Mouse (Mus musculus) embryo, embryonic 10.5 days (tissue): ENCODE measurements around the gene Prdm12.

Experiments used
- DNase-seq: peaks from one replicate; pipeline ENCODE4 v3.0.0-alpha.2; 2015; ENCODE audit warnings: low spot score

Gene Prdm12

DNA sequence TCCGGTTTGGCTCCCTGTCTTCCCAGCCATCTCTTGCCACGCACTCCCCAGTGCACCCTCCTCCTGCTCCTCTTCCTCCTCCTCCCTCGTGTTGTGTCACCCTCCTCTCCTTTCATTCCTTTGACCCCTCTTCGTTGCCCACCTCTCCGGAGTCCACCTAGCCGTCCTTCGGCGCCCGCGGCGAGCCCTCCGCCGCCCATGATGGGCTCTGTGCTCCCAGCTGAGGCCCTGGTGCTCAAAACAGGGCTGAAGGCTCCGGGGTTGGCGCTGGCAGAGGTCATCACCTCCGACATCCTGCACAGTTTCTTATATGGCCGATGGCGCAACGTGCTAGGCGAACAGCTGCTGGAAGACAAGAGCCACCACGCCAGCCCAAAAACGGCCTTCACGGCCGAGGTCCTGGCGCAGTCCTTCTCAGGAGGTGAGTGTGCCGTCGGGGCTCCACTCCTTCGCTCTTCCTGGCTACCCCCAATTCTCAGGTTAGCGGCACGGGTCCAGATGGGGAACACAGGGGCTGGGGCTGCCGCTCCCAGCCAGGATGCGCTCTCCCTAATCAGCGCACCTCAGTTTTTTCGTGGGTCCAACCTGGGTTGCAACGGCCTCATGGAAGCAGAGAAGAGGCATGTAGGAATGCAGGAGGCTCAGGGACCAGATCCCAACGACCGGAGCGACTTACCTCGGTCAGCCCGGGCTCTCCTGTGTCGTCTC is at the start of gene Prdm12:
Gene Prdm12, plus strand, starts transcription at position 137 of the 708 bp plus-strand sequence.
- peak; percentile 50 for DNase-seq

DNA sequence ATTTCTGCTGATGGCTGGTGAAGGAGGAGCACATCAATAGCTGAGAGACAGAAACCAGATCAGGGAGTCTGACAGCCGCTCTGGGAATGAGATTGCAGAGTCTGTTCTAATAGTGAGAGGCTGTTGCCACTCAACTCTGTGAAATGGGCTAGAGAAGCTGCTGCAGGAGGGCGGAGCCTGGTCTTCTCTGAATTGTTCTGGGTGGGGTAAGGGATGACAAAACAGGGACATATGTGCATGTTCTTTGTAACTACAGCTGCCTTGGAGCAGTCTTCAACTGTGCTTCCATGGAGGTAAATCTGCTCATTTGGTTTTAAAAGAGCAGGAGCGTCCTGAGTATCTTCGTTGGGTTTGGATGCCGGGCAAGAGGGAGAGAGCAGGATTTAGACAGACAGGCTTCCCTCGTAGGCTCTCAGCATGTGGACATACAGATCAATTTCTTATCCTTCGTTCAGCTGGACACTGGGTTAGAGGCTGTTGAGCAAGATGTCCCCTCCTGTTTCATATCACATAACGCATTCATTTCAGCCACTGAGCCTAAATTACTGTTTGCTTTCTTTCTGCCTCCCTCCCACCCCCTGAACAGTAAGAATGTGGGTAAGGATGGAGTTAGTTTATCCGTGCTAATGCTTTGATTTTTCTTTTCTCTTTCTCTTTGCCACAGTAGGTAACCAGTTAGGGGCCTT is 47.9 kb upstream of the Prdm12 start:
- no peak for DNase-seq

DNA sequence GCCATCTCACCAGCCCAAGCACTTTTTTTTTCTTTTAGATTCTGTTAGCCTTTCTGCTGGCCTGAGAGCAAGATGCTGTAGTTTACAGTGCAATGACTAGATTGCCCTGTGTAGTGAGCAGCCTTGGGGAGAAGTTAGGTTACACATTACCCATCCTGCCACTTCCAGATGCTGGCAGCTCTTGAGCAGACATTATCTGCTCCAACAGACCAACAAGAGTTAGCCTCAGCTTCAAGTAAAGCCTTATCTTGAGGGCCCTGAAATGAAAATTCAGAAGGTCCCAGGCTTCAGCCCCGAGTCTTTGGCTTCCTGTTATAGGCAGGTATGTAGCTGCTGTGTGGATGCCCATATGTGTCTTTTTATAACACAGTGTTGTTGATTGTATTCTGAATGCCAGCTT is 32.3 kb upstream of the Prdm12 start:
- no peak for DNase-seq

DNA sequence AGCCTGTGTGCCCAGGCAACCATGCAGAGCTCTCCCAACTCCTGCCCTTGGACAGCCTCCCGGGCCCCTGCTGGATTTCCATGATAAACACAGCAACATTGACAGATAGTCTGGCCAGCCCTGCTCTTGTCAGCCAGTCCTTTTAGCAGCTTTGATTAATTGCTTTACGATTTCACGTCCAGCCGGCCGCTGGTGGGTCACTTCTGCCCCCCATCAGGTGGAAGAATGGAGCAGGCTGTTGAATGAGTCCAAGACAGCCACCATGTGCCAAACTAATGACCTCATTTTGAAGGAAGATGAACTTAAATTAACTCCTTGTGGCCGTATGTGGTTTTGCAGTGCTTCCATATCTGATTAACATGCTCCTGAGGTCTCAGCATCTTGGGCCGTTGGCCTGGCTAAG is 30.0 kb upstream of the Prdm12 start:
- peak; percentile 64 for DNase-seq

DNA sequence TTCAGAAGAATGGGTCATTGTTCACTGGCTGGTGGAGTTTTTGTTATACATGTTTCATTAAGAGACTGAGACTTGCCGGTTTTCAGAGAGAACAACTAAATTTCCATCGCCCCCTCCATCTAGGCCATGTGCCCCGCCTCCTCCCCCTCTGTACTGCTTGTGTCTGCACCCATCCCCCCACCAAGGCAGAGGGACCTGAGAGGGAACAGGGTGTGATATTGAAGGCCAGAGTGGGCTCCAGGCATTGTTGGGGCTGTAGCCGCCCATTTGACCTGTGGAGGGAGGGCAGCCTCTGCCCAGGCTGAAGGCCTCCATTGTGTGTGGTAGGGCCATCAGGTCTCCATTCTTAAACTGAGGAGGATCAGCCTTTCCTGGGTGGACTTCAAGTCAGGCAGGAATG is 28.9 kb upstream of the Prdm12 start:
- peak; percentile 43 for DNase-seq

DNA sequence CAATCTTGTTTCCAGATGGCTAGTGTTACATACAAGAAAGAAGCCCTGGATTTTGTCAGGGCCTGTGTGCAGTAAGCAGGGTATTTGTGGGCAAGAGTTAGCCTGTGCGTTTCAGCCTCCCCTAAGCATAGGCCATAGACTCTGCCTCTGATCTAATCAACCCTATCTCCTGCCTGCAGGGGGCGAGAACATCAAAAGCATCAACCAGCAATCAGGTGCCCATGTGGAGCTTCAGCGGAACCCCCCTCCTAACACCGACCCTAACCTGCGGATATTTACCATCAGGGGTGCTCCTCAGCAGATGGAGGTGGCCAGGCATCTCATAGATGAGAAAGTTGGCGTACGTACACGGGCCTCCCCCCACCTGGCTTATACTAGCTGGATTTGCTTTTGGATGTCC is 28.4 kb upstream of the Prdm12 start:
- peak; percentile 33 for DNase-seq

DNA sequence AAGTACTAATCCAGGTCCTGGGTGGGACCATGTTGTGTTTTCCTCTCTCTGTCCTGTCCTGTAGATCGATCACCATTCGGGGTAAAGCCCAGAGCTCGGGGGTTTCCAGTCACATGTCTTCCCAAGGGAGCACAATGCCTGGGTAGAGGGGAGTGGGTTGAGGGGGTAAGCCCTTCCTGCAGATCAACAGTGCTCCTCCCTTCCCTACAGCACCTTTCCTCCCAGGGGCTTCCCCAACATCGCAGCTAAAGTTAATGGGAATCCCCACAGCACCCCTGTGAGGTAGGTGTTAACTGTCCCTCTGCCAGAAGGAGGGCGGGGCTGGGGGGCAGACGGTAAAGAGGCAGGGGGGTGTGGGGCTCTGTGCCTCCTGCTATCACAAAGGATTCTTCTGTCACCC is 27.2 kb upstream of the Prdm12 start:
- DNase-seq, result no peak

DNA sequence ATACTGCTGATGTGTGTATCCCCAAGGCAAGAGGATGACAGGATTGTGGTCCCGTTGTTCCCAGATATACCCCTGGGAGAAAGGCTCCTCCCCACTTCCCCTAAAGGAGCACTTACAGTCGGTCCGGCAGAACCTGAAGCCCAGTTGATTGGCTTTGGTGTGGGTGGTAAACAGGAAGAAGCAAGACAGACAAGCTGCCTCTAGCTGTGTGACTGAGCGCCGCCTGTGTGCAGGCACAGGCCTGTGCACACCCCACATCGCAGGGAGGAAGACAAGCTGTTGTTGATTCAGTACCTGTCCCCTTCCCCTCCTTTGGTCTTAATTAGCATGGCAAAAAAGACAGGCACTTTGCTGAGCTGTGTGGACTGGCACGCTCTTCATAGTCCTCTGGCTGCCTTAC is 26.1 kb upstream of the Prdm12 start:
- no peak for DNase-seq

DNA sequence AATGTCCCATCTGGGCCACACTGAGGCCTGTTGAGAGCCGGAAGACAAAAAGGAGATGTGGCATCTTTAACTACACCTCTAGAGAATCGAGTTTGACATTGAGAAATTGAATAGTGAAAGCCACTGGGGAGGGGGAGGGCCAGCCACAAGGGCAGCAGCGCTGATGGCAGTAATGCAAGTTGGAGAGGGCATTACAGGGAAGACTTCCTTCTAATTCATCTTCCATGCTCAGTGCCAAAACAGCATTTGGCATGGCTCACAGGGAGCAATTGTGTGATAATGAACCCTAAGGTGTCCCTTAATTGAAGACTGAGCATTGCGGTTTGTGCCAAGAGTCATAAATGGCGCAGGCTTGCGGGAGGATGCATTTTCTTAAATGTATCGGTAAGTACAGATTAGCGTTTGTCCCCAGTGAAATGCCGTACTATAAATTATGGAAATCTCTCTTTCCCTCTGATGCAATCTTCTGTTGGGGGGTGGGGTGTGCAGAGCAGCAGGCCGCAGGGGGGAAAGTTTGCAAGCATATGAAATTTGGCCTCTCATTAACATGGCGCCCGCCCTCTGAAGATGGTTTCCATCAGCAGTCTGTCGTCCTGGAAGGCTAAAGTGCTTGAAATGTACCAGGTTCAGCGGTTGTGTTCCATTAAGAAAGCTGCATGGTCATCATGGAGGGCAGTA is 21.2 kb upstream of the Prdm12 start:
- DNase-seq, result no peak

DNA sequence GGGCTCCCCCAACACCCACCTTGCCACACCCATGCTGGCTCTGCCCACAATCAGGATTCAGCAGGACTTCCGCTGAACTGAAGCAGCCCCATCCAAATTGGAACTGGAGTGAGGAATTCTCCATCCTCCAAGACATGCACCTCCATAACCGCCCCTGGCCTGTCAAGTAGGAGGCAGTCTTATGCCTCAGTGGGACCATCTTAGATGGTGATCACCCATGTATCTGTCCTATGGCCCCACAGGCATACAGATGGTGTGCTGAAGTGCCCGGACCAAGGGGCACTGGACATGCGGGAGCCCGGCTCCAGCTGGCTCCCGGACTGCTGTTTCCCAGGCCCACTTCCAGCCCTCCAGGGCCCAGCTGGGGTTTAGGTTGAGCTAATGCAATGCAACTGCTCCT is 20.6 kb upstream of the Prdm12 start:
- DNase-seq, result no peak

DNA sequence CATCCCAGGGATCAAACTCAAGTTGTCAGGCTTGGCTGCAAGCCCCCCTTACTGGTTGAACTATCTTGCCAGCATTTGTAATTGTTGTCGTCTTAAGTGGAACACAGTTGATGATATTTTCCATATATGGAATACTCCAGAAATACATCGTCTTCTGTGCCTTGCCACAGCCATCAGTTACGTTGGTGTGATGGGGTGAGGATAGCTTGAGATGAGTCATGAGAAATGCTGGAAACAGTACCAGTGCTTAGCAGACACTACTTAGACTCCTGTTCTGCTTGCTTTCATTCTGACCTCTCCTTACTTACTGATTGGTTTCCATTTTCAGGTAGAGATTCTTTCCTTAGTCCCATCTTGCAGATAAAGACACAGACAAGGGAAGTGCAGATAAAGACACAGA is 6.3 kb upstream of the Prdm12 start:
- DNase-seq, result no peak

DNA sequence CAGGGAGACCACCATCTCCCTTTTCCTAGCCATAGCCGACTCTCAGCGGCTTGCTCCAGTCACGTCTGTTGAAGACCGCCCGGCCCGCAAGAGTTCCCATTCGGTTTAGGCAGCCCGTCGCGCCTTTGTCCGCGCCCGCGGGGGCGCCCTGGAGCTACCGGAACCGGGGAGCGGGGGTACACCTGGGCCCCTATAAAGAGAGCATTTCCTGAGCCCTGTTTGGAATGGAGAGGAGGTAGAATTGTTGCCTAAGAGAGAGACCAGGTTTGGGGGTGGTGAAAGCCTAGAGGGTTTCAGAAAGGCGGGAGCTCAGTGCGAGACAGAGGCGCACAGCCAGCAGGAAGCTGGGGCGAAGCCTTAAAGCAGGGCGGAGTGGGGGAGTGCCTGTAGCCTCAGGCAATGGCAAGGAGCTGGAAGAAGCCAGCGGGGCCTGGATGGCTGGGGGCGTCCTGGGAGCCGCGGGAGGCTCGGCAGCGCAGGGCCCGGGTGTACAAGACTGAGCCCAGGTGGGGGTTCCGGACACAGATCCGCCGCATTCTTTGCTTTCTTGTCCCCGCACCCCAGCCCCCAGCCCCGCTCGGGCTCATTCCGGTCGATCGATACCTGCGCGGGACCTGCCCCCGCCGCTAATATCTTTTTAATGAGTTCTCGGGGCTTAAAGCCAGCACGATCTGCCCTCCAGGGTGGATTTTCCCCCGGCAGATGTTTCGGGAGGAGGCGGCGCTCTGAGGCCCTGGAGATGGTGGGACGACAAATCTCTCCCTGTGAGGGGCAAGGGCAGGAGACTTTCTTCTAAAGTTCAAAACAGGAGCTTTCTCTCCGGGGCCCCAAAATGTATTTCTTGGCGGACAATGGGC is 4.3 kb upstream of the Prdm12 start:
- DNase-seq, result peak; percentile 42

DNA sequence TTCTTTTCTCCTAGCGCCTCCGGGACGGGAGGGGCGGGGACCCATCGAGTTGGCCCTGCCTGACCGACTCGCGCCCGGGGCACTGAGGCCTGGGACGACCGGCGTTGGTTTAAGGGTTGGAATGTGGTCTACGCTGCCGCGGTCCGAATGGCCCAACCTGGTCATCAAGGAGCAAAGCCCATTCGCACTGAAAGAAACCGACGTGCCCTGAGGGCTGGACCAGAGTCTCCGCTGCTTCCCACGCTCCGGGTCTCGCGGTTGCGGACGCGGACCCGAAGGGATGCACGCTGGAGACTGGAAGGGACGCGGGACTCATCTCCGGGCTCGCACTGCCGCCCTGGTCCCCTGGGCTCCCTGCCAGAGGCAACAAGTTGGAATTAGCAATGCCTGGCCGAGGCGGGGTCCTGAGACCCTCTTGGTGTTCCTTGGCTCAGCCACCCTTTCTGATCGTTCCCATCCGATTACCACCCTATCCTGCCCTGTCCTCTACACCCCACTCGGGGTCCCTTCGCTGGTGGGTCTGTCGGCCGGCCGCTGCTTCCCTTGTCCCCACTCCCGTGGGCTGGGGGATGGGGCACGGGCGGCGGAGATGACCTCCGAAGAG is 3.6 kb upstream of the Prdm12 start:
- peak; percentile 68 for DNase-seq

DNA sequence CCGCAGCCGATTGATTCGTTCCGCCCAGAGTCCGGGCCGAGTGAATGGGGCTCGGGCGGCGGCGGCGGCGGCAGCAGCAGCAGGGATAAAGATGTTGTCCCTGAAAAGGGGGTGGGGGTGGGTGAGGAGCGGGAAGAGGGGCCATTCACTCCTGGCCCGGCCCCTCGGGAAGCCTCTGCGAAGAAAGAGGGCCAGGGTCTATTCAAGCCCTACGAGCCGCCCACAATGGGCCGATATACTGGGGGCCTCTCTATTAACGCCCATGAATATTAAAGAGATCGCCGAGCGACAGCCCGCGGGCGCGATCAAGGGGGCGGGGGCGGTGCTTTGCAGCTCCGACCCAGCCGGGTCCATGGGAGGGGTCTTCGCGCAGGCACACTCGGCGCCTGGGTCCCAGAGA is 3.1 kb upstream of the Prdm12 start:
- DNase-seq, result peak; percentile 86

DNA sequence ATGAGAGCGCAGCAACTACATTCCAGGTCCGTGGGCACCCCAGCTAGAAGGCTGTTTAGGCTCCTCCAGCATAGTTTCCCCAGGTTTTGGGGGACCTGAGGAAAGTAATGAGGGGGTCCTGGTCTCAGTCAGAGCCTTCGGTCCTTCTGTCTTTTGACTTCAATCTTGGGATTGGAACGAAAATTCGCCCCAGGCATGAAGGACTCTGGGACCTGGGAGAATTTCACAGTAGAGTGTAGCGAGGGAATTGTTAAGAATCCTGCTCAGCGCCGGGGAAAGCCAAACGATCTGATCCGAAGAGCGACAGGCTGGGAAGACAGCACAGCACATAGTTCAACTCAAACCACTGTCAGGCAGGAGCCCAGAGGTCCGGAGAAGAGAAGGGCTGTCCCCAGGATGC is 2.5 kb upstream of the Prdm12 start:
- DNase-seq, result peak; percentile 54

DNA sequence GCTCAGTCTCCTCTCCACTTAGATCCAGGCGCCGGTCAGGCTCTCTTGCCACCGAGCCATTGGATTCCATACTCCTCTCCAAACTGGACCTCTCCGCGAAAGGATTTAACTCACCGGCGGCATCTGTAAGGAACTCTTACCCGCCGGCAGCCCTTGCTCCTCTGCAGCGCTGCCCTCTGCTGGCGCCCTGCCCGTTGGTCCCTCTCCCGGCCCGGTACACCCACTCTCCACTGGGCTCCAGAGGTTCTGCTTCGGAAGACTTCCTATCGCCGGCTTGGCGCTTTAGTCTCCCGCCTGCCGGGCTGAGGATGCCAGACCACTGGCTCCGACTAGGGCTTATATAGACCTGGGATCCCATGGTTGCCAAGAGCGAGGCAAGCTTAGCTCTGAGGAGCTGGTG is 2.0 kb upstream of the Prdm12 start:
- DNase-seq, result peak; percentile 69

DNA sequence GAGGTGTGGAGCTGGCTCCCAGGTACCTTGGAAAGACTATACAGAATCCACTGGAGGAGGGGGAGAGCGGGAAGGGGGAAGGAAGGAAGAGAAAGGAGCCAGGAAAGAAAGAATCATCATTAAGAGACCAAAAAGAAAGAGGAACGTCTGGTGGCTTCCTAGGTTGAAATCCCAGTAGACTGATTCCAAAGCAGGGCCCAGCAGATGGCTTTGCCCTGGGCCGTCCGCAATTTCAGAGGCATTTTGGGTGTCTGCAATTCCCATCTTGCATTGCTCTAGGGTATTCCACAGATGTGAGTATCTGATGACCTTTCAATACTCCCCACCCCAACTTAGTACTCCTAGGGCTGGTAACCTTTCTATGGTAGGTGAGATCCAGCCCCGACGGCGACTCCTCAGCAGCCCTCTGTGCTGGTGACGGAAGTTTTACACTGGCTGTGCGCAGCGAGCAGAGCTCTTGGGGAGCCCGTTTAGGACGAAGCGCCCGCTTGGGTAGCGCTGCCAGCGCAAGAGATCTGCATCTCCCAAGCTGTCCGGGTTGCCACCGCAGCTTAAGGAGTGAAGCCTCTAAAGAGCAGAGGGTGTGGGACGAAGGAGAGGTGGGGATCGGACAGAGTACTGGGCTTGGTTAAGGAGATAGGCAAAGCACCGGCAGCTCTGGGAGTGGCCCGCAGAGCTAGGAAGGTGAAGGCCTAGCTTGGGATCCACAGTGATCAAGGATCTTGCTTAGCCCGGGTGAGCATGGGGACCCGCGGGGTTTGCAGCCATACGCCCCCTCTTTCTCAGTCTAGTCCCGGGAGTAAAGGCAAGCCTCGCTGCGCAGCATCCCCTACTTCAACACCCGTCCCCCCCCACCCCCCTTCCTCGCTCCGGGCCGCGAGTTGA is 1.0 kb upstream of the Prdm12 start:
- DNase-seq, result peak; percentile 29

DNA sequence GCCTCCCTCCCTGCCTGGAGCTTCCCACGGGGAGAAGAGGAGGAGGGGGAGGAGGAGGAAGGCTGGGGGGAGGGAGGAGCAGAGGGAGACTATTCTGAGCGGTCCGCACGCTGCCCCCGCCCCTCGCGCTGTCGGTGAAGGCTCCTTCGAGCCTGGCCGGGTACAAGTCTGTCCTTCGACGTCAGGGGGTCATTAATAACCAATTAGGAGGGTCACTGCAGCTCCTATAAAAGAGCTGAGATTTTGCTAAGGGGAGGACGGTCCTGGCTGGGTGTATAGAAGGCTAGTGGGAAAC is 424 bp upstream of the Prdm12 start:
- DNase-seq, result peak; percentile 53

DNA sequence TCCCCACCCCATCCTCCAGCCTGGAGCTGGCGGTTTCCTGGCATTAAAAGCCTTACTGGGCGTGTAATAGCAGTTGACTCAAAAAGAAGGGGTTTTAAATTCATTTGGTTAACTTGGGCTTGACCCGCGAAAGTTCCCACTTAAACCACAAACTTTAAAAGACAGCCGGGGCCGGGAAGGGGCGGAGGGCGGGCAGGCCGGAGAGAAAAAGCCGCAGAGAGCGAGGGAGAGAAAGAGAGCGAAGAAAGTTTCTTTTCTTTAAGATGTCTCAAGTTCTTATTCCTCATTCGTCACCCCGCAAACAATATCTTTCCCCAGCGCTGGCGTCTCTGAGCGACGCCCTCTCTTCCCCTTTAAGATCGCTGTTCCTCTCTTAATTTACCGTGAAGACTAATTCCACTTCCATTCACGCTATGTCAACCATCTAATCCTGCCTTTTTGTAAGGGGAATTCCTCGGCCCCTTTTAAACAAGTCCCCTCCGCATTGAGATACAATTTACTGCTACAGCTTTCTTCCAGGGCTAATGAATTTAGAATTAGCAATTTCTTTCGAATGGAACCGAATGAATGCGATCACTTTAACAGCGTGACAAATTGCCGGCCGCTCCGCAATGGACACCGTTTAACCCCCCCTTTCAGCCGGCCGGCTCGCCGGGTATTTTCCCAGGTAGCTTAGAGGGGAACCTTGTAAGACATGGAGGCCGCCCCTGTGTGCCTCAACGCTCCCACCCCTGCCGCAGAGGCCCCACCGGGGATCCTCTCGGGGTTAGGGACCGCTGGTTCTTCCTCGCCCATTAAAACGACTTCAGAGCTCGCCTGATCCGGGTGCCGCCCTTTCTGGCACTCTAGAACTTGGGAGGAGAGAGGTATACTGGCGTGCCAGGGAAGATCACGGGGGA is 1.0 kb downstream of the Prdm12 start:
- DNase-seq, result peak; percentile 82

DNA sequence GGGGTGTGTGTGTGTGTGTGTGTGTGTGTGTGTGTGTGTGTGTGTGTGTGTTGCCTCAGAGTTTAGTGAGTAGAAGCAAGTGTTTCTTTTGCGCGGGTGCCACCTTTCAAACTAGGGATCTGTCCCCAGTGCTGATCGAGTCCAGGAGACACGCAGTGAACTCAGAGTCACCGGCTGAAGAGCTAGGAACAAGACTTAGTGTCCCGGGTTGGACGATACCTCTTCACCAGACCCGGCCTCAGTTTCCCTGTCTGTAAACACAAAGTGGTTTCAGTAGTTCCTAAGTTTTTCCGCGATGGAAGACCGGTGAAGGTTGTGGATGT is 1.6 kb downstream of the Prdm12 start:
- no peak for DNase-seq
